Mouse (Mus musculus): ENCODE results near the gene Hs3st2. TPM values are rescaled to one million over a fixed set of nuclear protein-coding genes. Genes with fewer than 3 reads are reported as not detected.

Gene Hs3st2
- polyA plus RNA-seq, 1 experiment from 2014 or later = 16.8 TPM

DNA sequence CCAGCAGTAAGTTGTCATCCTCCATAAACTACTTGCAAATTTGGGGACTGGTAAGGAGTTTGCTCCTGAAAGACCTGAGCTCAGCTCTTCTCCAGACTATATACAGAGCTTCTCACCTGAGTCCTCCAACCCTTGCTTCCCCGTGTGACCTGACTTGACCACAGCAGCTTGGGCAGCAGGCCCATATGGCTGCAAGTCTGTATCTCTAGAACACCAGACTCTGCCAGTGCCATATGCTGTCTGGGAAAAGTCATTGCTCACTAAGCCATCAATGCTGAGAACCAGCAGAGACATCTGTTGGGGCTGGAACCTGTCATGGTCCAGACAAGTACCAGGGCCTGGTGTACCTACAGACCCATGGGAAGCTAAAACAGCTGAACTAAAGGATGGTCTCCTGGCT is 73.5 kb downstream of the Hs3st2 start:
- no peaks in the 10 kb centered on the region for H3K4me1 ChIP-seq (replicated peaks)
- no peaks in the 10 kb centered on the region for H3K9me3 ChIP-seq
- WGBS = 94% methylated on average over 1 of the region's 1 CpGs
- H3K4me3 ChIP-seq = no peak overlapping the region
- ATAC-seq (ENCODE audit: low read depth) = no peak
- no peaks in the 10 kb centered on the region for H3K27me3 ChIP-seq
- H3K36me3 ChIP-seq = no peaks in the 10 kb centered on the region
- H3K9ac ChIP-seq = no peak overlapping the region
- H3K27ac ChIP-seq (replicated peaks) = no peak overlapping the region
- H3K4me2 ChIP-seq = no peak overlapping the region

DNA sequence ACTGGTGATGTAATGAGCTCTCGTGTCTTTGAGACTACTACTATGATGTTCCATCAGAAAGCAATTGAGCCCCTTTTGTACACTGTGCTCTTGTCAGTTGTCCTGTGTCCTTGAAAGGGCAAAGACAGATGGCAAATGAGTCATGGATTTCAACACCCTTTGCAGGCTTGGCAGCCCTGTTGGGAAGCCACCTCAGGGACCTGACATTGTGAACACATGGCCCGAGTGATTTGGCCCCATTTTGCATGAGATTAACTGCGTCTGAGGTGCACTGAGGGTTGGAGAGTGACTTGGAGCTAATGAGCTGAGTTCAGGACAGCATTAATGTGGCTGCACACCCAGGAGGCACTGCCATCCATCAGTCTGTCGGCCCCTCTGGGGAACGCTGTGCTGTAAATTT is 74.7 kb downstream of the Hs3st2 start:
- H3K9ac ChIP-seq = no peak overlapping the region
- ATAC-seq (ENCODE audit: low read depth) = no peak
- WGBS = 64% methylated on average over 5 of the region's 5 CpGs
- H3K4me2 ChIP-seq = no peak overlapping the region
- no peaks in the 10 kb centered on the region for H3K9me3 ChIP-seq
- no peaks in the 10 kb centered on the region for H3K36me3 ChIP-seq
- H3K27me3 ChIP-seq = no peaks in the 10 kb centered on the region
- no peak overlapping the region for H3K4me3 ChIP-seq
- no peaks in the 10 kb centered on the region for H3K4me1 ChIP-seq (replicated peaks)
- no peak overlapping the region for H3K27ac ChIP-seq (replicated peaks)

DNA sequence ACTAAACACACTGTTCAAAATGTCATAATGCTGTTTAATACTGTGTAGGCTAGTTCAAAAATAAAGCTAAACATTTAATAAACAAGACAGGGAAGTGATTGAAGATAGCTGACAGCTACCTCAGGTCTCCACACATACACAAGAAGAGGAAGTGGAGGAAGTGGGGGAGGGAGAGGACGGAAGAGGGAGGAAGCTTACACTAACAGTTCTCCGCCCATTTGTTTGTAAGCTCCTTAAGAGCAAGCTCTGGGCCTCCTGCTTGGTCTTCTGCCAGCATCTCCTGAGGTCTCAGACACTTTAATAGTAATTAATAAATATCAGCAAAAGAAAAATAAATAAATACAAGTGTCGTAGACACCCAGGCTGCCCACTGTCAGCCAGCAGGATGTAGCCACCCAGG is 77.8 kb downstream of the Hs3st2 start:
- Histone ChIP-seq H3K9me3 (no peaks in the 10 kb centered on the region), H3K27me3 (no peaks in the 10 kb centered on the region), H3K36me3 (no peaks in the 10 kb centered on the region), H3K4me1 (replicated peaks) (no peaks in the 10 kb centered on the region), H3K9ac (no peak overlapping the region), H3K27ac (replicated peaks) (no peak overlapping the region), H3K4me2 (no peak overlapping the region), H3K4me3 (no peak overlapping the region)
- ATAC-seq (ENCODE audit: low read depth) = no peak
- WGBS = 63% methylated on average over 3 of the region's 3 CpGs

- Histone ChIP-seq H3K9ac (no peak overlapping the region), H3K27me3 (no peaks in the 10 kb centered on the region), H3K4me1 (replicated peaks) (peaks cover 9% of the 10 kb centered on the region; the same call in 1 of the 2 replicates), H3K27ac (replicated peaks) (no peak overlapping the region), H3K9me3 (no peaks in the 10 kb centered on the region), H3K4me3 (no peak overlapping the region), H3K4me2 (no peak overlapping the region), H3K36me3 (no peaks in the 10 kb centered on the region)
- 49% methylated on average over 8 of the region's 8 CpGs for WGBS
- ATAC-seq (ENCODE audit: low read depth) = no peak
Measured at GRCm38 (mm10) chr7:121478302-121478701, 86.6 kb downstream of the Hs3st2 start.

DNA sequence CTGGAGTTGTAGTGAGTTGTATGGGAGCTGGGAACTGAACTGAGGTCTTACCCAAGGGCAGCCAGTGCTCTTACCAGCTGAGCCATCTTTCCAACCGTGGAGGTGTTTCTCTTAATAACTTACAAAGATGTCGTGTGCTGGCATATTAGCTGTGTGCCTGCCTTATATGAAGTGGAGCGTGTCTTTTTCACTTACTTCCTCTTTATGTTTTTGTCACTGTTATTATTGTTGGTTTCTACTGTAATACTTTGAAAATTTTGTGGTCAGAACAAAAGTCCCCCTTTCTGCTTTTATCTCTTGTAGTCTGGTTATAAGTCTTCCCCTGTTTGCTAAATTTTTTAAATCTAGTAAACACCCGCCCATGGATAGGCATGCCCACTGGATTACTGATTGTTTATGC is 88.4 kb downstream of the Hs3st2 start:
- Histone ChIP-seq H3K4me3 (no peak overlapping the region), H3K9ac (no peak overlapping the region), H3K9me3 (no peaks in the 10 kb centered on the region), H3K36me3 (no peaks in the 10 kb centered on the region), H3K4me1 (replicated peaks) (peaks cover 9% of the 10 kb centered on the region; the same call in 1 of the 2 replicates), H3K27me3 (no peaks in the 10 kb centered on the region), H3K4me2 (no peak overlapping the region), H3K27ac (replicated peaks) (no peak overlapping the region)
- ATAC-seq (ENCODE audit: low read depth) = no peak
- 84% methylated on average over 4 of the region's 4 CpGs for WGBS

DNA sequence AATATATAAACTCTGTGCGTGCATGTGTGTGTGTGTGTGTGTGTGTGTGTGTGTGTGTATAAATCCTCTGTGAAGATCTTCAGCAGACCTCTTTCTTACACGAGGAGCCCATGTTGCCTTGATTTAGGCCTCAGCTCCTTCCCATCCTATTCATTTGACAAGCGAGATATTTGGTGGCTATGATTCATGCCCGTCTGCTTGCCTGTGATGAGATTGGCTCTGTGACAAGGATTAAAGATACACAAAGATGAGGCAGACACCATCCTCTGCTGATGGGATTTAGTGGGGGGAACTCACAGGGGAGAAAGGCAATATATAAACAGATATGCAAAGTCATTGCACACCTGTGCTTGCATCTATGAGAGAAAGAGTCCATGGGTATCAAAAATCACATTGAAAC is 92.9 kb downstream of the Hs3st2 start:
- Histone ChIP-seq H3K36me3 (no peaks in the 10 kb centered on the region), H3K4me3 (no peak overlapping the region), H3K9ac (no peak overlapping the region), H3K27me3 (no peaks in the 10 kb centered on the region), H3K4me2 (no peak overlapping the region), H3K27ac (replicated peaks) (no peak overlapping the region), H3K9me3 (no peaks in the 10 kb centered on the region), H3K4me1 (replicated peaks) (no peaks in the 10 kb centered on the region)
- 80% methylated on average over 4 of the region's 4 CpGs for WGBS
- ATAC-seq (ENCODE audit: low read depth) = no peak

- no peaks in the 10 kb centered on the region for H3K36me3 ChIP-seq
- H3K4me1 ChIP-seq (replicated peaks) = no peaks in the 10 kb centered on the region
- no peak overlapping the region for H3K9ac ChIP-seq
- no peak overlapping the region for H3K4me2 ChIP-seq
- H3K9me3 ChIP-seq = no peaks in the 10 kb centered on the region
- ATAC-seq (ENCODE audit: low read depth) = no peak
- 65% methylated on average over 2 of the region's 2 CpGs for WGBS
- no peak overlapping the region for H3K4me3 ChIP-seq
- no peak overlapping the region for H3K27ac ChIP-seq (replicated peaks)
- no peaks in the 10 kb centered on the region for H3K27me3 ChIP-seq
Measured at GRCm38 (mm10) chr7:121485266-121485665, 93.6 kb downstream of the Hs3st2 start.

- Histone ChIP-seq H3K9me3 (no peaks in the 10 kb centered on the region), H3K36me3 (no peaks in the 10 kb centered on the region), H3K27ac (replicated peaks) (no peak overlapping the region), H3K4me2 (no peak overlapping the region), H3K27me3 (no peaks in the 10 kb centered on the region), H3K4me1 (replicated peaks) (peaks cover 9% of the 10 kb centered on the region), H3K4me3 (no peak overlapping the region), H3K9ac (no peak overlapping the region)
- no peak for ATAC-seq (ENCODE audit: low read depth)
- 66% methylated on average over 6 of the region's 6 CpGs for WGBS
Measured at GRCm38 (mm10) chr7:121487291-121487690, 95.6 kb downstream of the Hs3st2 start.

- H3K36me3 ChIP-seq = no peaks in the 10 kb centered on the region
- peaks cover 9% of the 10 kb centered on the region for H3K4me1 ChIP-seq (replicated peaks)
- H3K4me3 ChIP-seq = no peak overlapping the region
- H3K9me3 ChIP-seq = no peaks in the 10 kb centered on the region
- H3K27me3 ChIP-seq = no peaks in the 10 kb centered on the region
- ATAC-seq (ENCODE audit: low read depth) = no peak
- H3K9ac ChIP-seq = no peak overlapping the region
- WGBS = 89% methylated on average over 9 of the region's 9 CpGs
- no peak overlapping the region for H3K27ac ChIP-seq (replicated peaks)
- H3K4me2 ChIP-seq = no peak overlapping the region
Measured at GRCm38 (mm10) chr7:121489401-121489800, 97.7 kb downstream of the Hs3st2 start.

- Histone ChIP-seq H3K4me1 (replicated peaks) (peaks cover 9% of the 10 kb centered on the region), H3K9ac (no peak overlapping the region), H3K27ac (replicated peaks) (no peak overlapping the region), H3K9me3 (no peaks in the 10 kb centered on the region), H3K4me3 (no peak overlapping the region), H3K27me3 (no peaks in the 10 kb centered on the region), H3K36me3 (no peaks in the 10 kb centered on the region), H3K4me2 (no peak overlapping the region)
- WGBS = 32% methylated on average over 3 of the region's 3 CpGs
- ATAC-seq (ENCODE audit: low read depth) = 0 out of 2 replicates have a peak, but pooled peaks have one; percentile 15
Measured at GRCm38 (mm10) chr7:121491455-121492005, 99.9 kb downstream of the Hs3st2 start.

DNA sequence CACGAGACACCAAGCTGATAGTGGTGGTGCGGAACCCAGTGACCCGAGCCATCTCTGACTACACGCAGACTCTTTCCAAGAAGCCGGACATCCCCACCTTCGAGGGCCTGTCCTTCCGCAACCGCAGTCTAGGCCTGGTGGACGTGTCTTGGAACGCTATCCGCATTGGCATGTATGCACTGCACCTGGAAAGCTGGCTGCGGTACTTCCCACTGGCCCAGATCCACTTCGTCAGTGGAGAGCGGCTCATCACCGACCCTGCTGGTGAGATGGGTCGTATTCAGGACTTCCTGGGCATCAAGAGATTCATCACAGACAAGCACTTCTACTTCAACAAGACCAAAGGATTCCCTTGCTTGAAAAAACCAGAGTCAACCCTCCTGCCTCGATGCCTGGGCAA is 108.9 kb downstream of the Hs3st2 start:
- no peaks in the 10 kb centered on the region for H3K4me1 ChIP-seq (replicated peaks)
- 94% methylated on average over 17 of the region's 17 CpGs for WGBS

GRCm38 (mm10) chr7:121501666-121502065 is 110.0 kb downstream of the Hs3st2 start:
- no peak overlapping the region for H3K27ac ChIP-seq (replicated peaks)
- no peak for ATAC-seq (ENCODE audit: low read depth)
- H3K9me3 ChIP-seq = no peaks in the 10 kb centered on the region
- H3K36me3 ChIP-seq = no peaks in the 10 kb centered on the region
- H3K4me3 ChIP-seq = no peak overlapping the region
- no peak overlapping the region for H3K4me2 ChIP-seq
- H3K9ac ChIP-seq = no peak overlapping the region
- 80% methylated on average over 10 of the region's 10 CpGs for WGBS
- no peaks in the 10 kb centered on the region for H3K4me1 ChIP-seq (replicated peaks)
- no peaks in the 10 kb centered on the region for H3K27me3 ChIP-seq

More for the DNA sequence above, 108.9 kb downstream of the Hs3st2 start:
- Histone ChIP-seq H3K9ac (no peak overlapping the region), H3K36me3 (no peaks in the 10 kb centered on the region), H3K4me3 (no peak overlapping the region), H3K4me2 (no peak overlapping the region), H3K9me3 (no peaks in the 10 kb centered on the region), H3K27ac (replicated peaks) (no peak overlapping the region), H3K27me3 (no peaks in the 10 kb centered on the region)
- ATAC-seq (ENCODE audit: low read depth) = no peak

DNA sequence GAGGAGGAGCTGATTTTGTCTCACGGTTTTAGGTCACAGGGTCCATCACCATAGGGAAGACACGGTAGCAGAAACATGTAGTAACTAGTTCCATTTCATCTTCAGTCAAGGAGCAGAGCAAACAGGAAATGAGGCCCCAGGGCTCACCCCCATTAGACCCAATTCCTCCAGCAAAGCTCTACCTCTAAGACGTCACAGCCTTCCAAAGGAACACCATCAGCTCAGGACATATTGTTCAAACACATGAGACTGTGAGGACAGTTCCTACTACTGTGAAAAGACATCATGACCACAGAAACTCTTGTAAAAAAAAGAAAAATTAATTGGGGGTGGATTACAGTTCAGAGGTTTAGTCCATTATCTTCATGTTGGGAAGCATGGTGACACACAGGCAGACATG is 125.1 kb downstream of the Hs3st2 start:
- no peaks in the 10 kb centered on the region for H3K27me3 ChIP-seq
- WGBS = 61% methylated on average over 3 of the region's 3 CpGs
- H3K9me3 ChIP-seq = peaks cover 4% of the 10 kb centered on the region; the same call in 1 of the 2 replicates
- peaks cover 5% of the 10 kb centered on the region; the same call in 1 of the 2 replicates for H3K4me1 ChIP-seq (replicated peaks)
- no peak overlapping the region for H3K9ac ChIP-seq
- ATAC-seq (ENCODE audit: low read depth) = 0 out of 2 replicates have a peak, but pooled peaks have one; percentile 32
- H3K4me3 ChIP-seq = no peak overlapping the region
- no peaks in the 10 kb centered on the region for H3K36me3 ChIP-seq
- peak overlapping the region; percentile 29 for H3K27ac ChIP-seq (replicated peaks)
- H3K4me2 ChIP-seq = no peak overlapping the region

All from neural tube, embryonic 13.5 days (tissue).